8 mouse cellular contexts compared by ENCODE assay signal in the genomic region with DNA sequence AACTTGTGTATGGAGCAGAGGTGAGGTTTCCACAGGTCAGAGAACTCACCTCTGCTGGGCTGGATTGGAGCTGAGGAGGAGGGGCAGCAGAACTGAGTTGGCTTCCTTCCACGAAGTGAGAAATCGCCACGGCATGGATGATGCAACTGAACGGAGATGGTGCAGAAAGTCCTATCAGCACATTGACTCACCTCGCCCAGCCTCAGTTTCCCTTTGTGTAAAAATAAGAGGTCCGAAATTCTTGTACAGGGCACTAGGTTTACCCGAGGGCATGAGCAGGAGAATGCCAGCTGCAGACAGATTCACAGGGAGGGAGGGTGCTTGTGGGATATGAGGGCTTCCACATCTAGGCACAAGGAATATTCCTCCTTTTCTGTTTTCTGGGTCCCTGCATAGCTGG.
A peak's percentile ranks its signal among the peaks of the same experiment; 100 is the strongest.
DNase-seq lines count a peak whose midpoint lies in the region; ATAC-seq and TF ChIP-seq lines count a peak whose summit lies in the region.

No protein-coding gene starts in this region.

- no peak for ATAC-seq in intestine, embryonic 16.5 days
- ATAC-seq in stomach, embryonic 14.5 days (ENCODE audit: insufficient number of reproducible peaks, insufficient read depth, low FRiP score, low read depth) = no peak

- H3K36me3 ChIP-seq in intestine, embryonic 16.5 days (ENCODE audit: control insufficient read depth, insufficient read depth, low read length) = no peaks in the 10 kb centered on the region
- no peaks in the 10 kb centered on the region for H3K36me3 ChIP-seq in stomach, embryonic 14.5 days (ENCODE audit: control insufficient read depth, insufficient read depth, low read length)

- no peak overlapping the region for H3K4me3 ChIP-seq in lung, adult 2 months (replicated peaks; ENCODE audit: extremely low read depth, low read depth, low read length)
- H3K4me3 ChIP-seq in intestine, embryonic 16.5 days (ENCODE audit: low read length) = no peak overlapping the region
- no peak overlapping the region for H3K4me3 ChIP-seq in stomach, embryonic 14.5 days (ENCODE audit: low read depth, low read length)

- TF ChIP-seq POLR2A in lung, adult 2 months (IDR thresholded peaks at IDR 0.05; ENCODE audit: borderline replicate concordance, extremely low read depth, low read depth, low read length) = 0 out of 2 replicates have a peak, but pooled peaks have one; percentile 7

- H3K9ac ChIP-seq in intestine, embryonic 16.5 days (ENCODE audit: low read depth, low read length) = peak overlapping the region; percentile 73; the same call in 1 of the 2 replicates
- H3K9ac ChIP-seq in stomach, embryonic 14.5 days (replicated peaks; ENCODE audit: low read depth, low read length) = no peak overlapping the region

- peak; percentile 17 to 66 for DNase-seq in adrenal gland, adult (ENCODE audit: inconsistent age in 2 of 2, low spot score in 1 of 2)
- DNase-seq in adrenal gland, adult 18-20 months (ENCODE audit: low spot score in 2 of 2) = no peak
- DNase-seq in lung, adult 2 months = no peak
- DNase-seq in lung, postnatal 14 days = no peak
- DNase-seq in spleen, postnatal 14 days (ENCODE audit: low spot score in 2 of 2) = no peak
- DNase-seq in layer of hippocampus, postnatal 14 days (ENCODE audit: low spot score in 2 of 2) = no peak

- WGBS in lung, adult 2 months = 42% methylated on average over 7 of the region's 7 CpGs
- 56% methylated on average over 7 of the region's 7 CpGs for WGBS in intestine, embryonic 16.5 days
- 46% methylated on average over 7 of the region's 7 CpGs for WGBS in stomach, embryonic 14.5 days

- peaks cover 5% of the 10 kb centered on the region; the same call in 1 of the 2 replicates for H3K27me3 ChIP-seq in intestine, embryonic 16.5 days (replicated peaks; ENCODE audit: control insufficient read depth, insufficient read depth, low read length)
- H3K27me3 ChIP-seq in stomach, embryonic 14.5 days (ENCODE audit: control insufficient read depth, insufficient read depth, low read length) = no peaks in the 10 kb centered on the region

- no peak for TF ChIP-seq CTCF in lung, adult 2 months (IDR thresholded peaks at IDR 0.05; ENCODE audit: insufficient read depth, low read length)

- no peaks in the 10 kb centered on the region for H3K9me3 ChIP-seq in intestine, embryonic 16.5 days (ENCODE audit: control insufficient read depth, low read length)
- H3K9me3 ChIP-seq in stomach, embryonic 14.5 days (ENCODE audit: control insufficient read depth, low read depth, low read length) = no peaks in the 10 kb centered on the region

- H3K4me1 ChIP-seq in lung, adult 2 months (ENCODE audit: control insufficient read depth, insufficient read depth, low read length) = peaks cover 13% of the 10 kb centered on the region
- peaks cover 11% of the 10 kb centered on the region for H3K4me1 ChIP-seq in intestine, embryonic 16.5 days (ENCODE audit: control insufficient read depth, insufficient read depth, low read length)
- peaks cover 16% of the 10 kb centered on the region for H3K4me1 ChIP-seq in stomach, embryonic 14.5 days (ENCODE audit: control insufficient read depth, insufficient read depth, low read length)

- H3K27ac ChIP-seq in intestine, embryonic 16.5 days (ENCODE audit: low read length) = peak overlapping the region; percentile 8; the same call in 1 of the 2 replicates
- peak overlapping the region; percentile 97; the same call in 1 of the 2 replicates for H3K27ac ChIP-seq in stomach, embryonic 14.5 days (ENCODE audit: low read length)

- no peak overlapping the region; the same call in 1 of the 2 replicates for H3K4me2 ChIP-seq in intestine, embryonic 16.5 days (ENCODE audit: low read depth, low read length)
- H3K4me2 ChIP-seq in stomach, embryonic 14.5 days (replicated peaks; ENCODE audit: low read depth, low read length) = 0 out of 2 replicates have a peak overlapping the region, but pooled peaks have one; percentile 54

Comparison
In these comparisons a context has a peak if more than half of its experiments do, and no peak if none do; other contexts are left out.
1. DNase-seq: peak in adrenal gland, adult (2 of 2); none in adrenal gland, adult 18-20 months (0 of 2), lung, adult 2 months (single experiment), lung, postnatal 14 days (single experiment), spleen, postnatal 14 days (0 of 2) and layer of hippocampus, postnatal 14 days (0 of 2).